Mouse (Mus musculus) urinary bladder, postnatal 4 days (tissue): ENCODE measurements around the gene Olfr20.
"Not testable (repeated sequence)": the region's sequence is repeated elsewhere in the genome, so short reads cannot be mapped to it uniquely, and the experiment has no call there.

ENCODE experiments used
- DNase-seq, 2 experiments: peaks; one replicate each; pipeline ENCODE4 v3.0.0; 2021 to 2022; ENCODE audit warnings: low spot score in 2 of 2

The Olfr20 gene

GRCm38 (mm10) chr11:73350483-73350882 is at the start of gene Olfr20:
TSS of gene Olfr20 (plus strand) at chr11:73350783.
- DNase-seq = no peak

- no peak for DNase-seq
These were observed 47.5 kb upstream of the Olfr20 start for GRCm38 (mm10) chr11:73303123-73303522.

DNA sequence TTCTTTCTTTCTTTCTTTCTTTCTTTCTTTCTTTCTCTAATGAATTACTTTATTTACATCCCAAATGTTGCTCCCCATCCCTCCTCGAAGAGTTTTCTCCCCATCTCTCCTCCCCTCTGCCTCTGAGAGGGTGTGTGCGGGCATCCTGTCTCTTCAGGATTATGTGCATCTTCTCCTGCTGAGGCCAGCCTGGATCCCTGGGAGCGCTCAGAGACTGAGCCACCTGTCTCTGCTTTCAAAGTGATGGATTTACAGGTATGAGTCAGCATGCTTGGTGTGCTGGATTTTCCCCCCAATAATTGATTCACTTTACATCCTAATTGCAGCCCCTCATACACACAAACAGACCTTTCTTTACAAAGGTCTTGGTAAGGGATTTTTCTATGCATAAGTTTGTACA is 34.6 kb upstream of the Olfr20 start:
- no peak for DNase-seq

DNA sequence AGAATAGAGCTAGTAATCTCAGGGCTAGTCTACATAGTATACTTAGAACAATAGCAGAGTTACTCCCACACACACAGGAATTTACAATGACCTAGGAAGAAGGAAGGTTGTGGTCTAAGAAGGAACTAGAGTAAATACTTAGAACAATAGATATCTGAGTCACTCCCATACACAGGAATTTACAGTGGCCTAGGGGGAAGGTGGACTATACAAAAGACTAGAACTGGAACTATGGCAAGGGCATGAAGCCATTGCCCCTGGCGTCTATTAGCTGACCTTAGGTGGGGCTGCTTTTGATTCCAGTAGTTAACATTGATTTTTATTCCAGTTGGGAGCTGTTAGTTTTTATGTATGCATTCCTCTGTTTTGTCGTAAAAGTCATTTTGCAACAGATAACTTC is 32.0 kb upstream of the Olfr20 start:
- not testable (repeated sequence) for DNase-seq

DNA sequence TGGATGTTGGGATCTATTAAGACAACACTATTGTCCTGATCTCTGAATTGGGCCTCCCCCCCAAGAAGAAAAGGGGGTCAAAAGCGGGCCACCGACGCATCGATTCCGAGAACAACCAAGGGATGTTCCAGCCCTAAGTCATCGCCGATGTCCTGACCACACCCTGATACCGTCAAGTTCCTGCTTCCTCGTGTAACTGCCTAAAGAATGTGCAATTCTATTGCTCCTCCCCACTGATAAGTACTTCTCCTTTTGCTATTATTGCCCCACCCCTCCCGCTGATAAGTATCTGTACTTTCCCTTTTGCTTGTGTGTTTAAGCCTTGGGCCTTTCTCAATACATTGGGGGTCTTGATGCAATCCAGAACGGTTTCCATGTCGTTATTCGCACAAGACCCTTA is 29.5 kb upstream of the Olfr20 start:
- not testable (repeated sequence) for DNase-seq

DNA sequence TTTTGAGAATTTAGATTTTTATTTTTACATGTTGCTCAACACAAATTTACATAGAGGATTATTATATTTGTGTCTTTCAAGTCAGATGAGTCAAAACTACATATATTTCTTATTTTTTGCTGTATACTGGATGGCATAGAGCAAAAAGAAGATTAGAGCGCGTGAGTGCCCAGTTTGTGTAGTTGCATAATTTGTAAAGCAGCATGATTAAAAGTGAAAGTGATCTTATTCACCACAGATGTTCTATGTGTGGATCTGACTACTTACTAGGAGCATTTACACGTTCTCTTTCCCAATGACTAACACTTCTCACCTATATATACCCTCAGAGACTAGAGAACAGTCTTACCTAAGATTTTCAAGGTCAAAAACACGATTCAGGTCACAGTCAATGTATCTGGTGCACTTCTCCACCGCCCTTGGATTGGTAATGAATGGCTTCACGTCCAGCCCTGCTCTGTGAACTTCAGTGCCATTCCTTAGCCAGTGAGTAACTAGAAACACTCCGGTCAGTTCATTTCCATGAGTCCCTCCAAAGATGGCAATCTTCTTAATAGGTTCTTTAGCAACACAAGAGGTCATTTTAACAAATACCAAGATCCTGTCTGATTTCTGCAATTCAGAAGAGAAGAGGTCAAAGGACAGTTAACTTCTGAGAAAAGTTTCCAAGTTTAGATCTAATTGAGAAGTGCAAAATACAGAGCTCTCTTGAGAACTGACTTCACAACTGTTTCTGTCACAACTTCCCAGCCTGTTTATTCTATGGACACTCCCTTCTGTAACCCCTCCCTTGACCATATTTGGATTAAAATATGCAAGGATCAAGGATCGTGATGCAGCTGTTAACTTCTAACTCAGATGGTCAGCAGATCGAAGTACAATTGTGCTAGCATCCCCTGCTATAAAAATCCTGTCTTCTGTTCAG is 26.4 kb upstream of the Olfr20 start:
- DNase-seq = no peak

GRCm38 (mm10) chr11:73326485-73326886 is 24.1 kb upstream of the Olfr20 start:
- no peak for DNase-seq

DNA sequence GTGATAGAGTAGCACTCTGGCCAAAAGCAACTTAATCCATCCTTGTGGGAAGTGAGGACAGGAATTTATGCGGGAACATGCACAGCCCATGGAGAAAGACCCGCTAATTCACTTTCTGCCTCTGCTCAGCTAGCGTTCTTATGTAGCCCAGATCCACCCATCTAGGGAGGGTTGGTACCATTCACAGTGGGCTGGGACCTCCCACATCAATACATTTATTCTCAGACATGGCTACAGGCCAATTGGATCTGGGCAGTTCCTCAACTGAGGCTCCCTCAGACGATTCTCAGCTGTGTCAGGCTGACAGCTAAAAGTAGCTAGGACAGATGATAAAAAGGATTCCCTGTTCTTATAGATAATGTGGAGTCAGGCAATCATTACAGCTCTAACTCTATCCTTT is 23.2 kb upstream of the Olfr20 start:
- peak in 1 of 2 experiments; percentile 17 for DNase-seq

- DNase-seq = no peak
These were observed 21.1 kb upstream of the Olfr20 start, which contains the start of the genes Aspa, Gm49340 and Spata22 for GRCm38 (mm10) chr11:73329442-73329841. TSS of gene Aspa (minus strand) at chr11:73329596. TSS of gene Gm49340 (plus strand) at chr11:73329741. TSS of gene Spata22 (plus strand) at chr11:73329741.

- no peak for DNase-seq
These were observed 17.2 kb upstream of the Olfr20 start for GRCm38 (mm10) chr11:73333357-73333756.

DNA sequence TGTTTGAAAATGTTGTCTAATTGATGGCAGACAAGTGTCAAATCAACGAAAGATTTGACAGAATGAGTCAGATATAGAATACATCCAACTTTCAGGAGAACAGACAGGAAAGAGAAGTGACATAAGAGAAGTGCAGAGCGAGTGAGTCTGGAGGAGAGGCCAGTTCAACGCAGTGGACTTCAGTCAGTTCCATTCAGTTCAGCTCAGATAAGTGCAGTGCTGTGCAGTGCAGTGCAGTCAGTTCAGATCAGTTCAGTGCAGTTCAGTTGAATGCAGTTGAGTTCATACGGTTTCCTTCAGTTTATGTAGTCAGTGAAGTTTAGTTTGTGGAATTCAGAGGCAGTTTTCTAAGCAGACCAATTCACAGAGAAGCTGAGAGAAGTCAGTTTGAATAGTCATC is 13.7 kb upstream of the Olfr20 start:
- no peak for DNase-seq

DNA sequence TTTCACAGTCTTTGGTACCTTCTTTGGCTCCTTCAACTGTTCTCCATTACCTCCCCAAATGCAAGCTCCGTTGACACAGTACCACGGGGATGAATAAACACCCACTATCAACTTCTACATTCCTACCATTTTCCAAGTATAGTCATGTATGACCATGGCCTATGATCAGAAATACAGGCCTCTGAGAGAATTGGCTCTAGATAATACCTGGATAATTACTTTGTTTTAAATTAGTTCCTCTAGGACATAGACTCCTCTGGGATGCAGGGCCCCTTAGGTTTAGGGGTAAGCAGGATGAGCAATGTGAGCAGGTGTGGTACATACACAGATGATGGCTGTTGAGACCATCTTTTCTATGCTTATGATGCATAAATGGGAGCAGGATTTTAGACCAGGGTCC is 20.4 kb downstream of the Olfr20 start, which contains the start of gene Olfr376:
Gene Olfr376, plus strand, starts transcription at position 301 of the 400 bp plus-strand sequence.
- no peak for DNase-seq

DNA sequence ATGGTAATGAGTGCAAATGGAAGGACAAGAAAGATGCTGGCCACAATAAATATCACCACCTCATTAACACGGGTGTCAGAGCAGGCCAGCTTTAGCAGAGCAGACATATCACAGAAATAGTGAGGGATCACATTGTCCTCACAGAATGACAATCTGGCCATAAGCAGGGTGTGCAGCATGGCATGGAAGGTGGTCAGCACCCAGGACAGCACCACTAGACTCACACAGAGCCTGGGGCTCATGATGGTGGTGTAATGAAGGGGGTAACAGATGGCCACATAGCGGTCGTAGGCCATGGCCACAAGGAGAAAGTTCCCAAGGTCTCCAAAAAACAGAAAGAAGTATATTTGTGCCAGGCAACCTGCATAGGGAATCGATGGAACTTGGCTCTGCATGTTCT is 44.8 kb downstream of the Olfr20 start:
- no peak for DNase-seq

DNA sequence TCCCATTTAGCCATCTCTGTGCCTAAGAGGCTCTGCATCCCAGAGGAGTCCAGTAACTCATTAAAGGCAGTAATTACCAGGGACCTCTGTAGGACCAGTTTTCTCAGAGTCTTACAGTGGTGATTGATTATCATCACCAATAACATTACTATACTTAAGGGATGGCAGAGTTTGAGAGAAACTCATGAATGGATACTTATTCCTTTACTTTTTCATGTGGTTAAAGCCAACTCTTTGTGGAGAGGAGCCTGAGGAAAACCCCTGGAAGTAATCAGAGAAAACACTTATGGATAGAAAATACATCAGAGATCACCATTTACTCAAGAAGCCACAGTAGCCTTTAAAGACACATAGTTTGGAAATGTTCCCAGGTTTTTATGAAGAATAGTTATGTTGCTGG is 48.9 kb downstream of the Olfr20 start, which contains the start of gene Olfr1:
Gene Olfr1, minus strand, starts transcription at position 101 of the 400 bp plus-strand sequence.
- no peak for DNase-seq
